Mouse (Mus musculus) forebrain, embryonic 16.5 days (tissue): ENCODE results near the gene Kcna6. TPM values are rescaled to one million over a fixed set of nuclear protein-coding genes. Genes with fewer than 3 reads are reported as not detected.

Experiments used
- ATAC-seq: fragments of 200-750 bp; cut with Nextera tagmentation; 2 replicates; pipeline ENCODE4 v1.8.0; 2017; ENCODE audit warnings: mild to moderate bottlenecking, moderate library complexity
- H3K27ac ChIP-seq: fragments of 300-500 bp; sonication (generic); 2 replicates; pipeline ENCODE4 v1.5.1; 2014; ENCODE audit warnings: low read length, control low read depth
- H3K27me3 ChIP-seq: fragments of 300-500 bp; sonication (generic); replicated peaks from 2 replicates; pipeline ENCODE4 v1.6.1; 2014; ENCODE audit warnings: low read length; ENCODE audit not compliant: control insufficient read depth, insufficient read depth
- H3K36me3 ChIP-seq: fragments of 300-500 bp; sonication (generic); 2 replicates; pipeline ENCODE4 v1.6.1; 2014; ENCODE audit not compliant: control insufficient read depth, insufficient read depth
- H3K4me1 ChIP-seq: fragments of 300-500 bp; sonication (generic); replicated peaks from 2 replicates; pipeline ENCODE4 v1.6.1; 2014; ENCODE audit warnings: low read length; ENCODE audit not compliant: control insufficient read depth, insufficient read depth
- H3K4me2 ChIP-seq: fragments of 300-500 bp; sonication (generic); 2 replicates; pipeline ENCODE4 v1.6.1; 2014; ENCODE audit warnings: mild to moderate bottlenecking, low read length, control low read depth
- H3K4me3 ChIP-seq: fragments of 300-500 bp; sonication (generic); replicated peaks from 2 replicates; pipeline ENCODE4 v1.5.1; 2014; ENCODE audit warnings: mild to moderate bottlenecking, low read length, control low read depth
- H3K9ac ChIP-seq: fragments of 300-500 bp; sonication (generic); replicated peaks from 2 replicates; pipeline ENCODE4 v1.6.1; 2014; ENCODE audit warnings: low read depth, low read length, control low read depth
- H3K9me3 ChIP-seq: fragments of 300-500 bp; sonication (generic); 2 replicates; pipeline ENCODE4 v1.6.1; 2016; ENCODE audit warnings: low read length; ENCODE audit not compliant: control insufficient read depth
- WGBS: fragments of 180-500 bp; shearing (Covaris S2); extraction: QIAGEN DNeasy Blood & Tissue Kit; methylation state at CpG from one replicate; pipeline ENCODE4 v1.1.7; 2014; 5-methylcytosine and 5-hydroxymethylcytosine counted together
- polyA plus RNA-seq: library from polyadenylated mRNA; unstranded; fragments of >200 nt; fragmentation: Nextera tagmentation; extraction: Ambion mirVana; gene quantifications from 2 replicates; pipeline ENCODE4 v1.2.1, GENCODE M21; 2015

Gene Kcna6
- polyA plus RNA-seq, 1 experiment from 2014 or later: 16.8 TPM

- peak; percentile 88 for ATAC-seq
- 2% methylated on average over 12 of the region's 12 CpGs for WGBS
Measured at GRCm38 (mm10) chr6:126702116-126702515, 38.4 kb downstream of the Kcna6 start.

GRCm38 (mm10) chr6:126701196-126701595, 39.3 kb downstream of the Kcna6 start:
- H3K4me2 ChIP-seq: no peak overlapping the region
- H3K27me3 ChIP-seq: no peaks in the 10 kb centered on the region
- no peak for ATAC-seq
- no peak overlapping the region for H3K27ac ChIP-seq
- no peak overlapping the region for H3K4me3 ChIP-seq
- no peak overlapping the region for H3K9ac ChIP-seq
- H3K9me3 ChIP-seq: no peaks in the 10 kb centered on the region
- WGBS: 75% methylated on average over 23 of the region's 23 CpGs
- peaks cover 9% of the 10 kb centered on the region for H3K4me1 ChIP-seq
- no peaks in the 10 kb centered on the region for H3K36me3 ChIP-seq

More at GRCm38 (mm10) chr6:126702116-126702515, 38.4 kb downstream of the Kcna6 start:
- no peak overlapping the region for H3K27ac ChIP-seq
- no peaks in the 10 kb centered on the region for H3K9me3 ChIP-seq
- H3K27me3 ChIP-seq: no peaks in the 10 kb centered on the region
- peaks cover 10% of the 10 kb centered on the region for H3K4me1 ChIP-seq
- no peak overlapping the region for H3K4me3 ChIP-seq
- no peaks in the 10 kb centered on the region for H3K36me3 ChIP-seq
- H3K9ac ChIP-seq: 0 out of 2 replicates have a peak overlapping the region, but pooled peaks have one; percentile 12
- H3K4me2 ChIP-seq: peak overlapping the region; percentile 27

- Histone ChIP-seq H3K4me1 (peaks cover 5% of the 10 kb centered on the region), H3K4me3 (no peak overlapping the region), H3K4me2 (no peak overlapping the region), H3K9ac (no peak overlapping the region), H3K27ac (no peak overlapping the region), H3K27me3 (no peaks in the 10 kb centered on the region), H3K36me3 (no peaks in the 10 kb centered on the region), H3K9me3 (no peaks in the 10 kb centered on the region)
- ATAC-seq: no peak
- WGBS: 82% methylated on average over 5 of the region's 5 CpGs
Measured at GRCm38 (mm10) chr6:126699995-126700394, 40.5 kb downstream of the Kcna6 start.

GRCm38 (mm10) chr6:126687120-126687519, 53.4 kb downstream of the Kcna6 start:
- ATAC-seq: no peak
- Histone ChIP-seq H3K27ac (no peak overlapping the region), H3K9me3 (no peaks in the 10 kb centered on the region), H3K4me1 (no peaks in the 10 kb centered on the region), H3K4me2 (no peak overlapping the region), H3K9ac (no peak overlapping the region), H3K4me3 (no peak overlapping the region), H3K27me3 (no peaks in the 10 kb centered on the region), H3K36me3 (no peaks in the 10 kb centered on the region)
- WGBS: 68% methylated on average over 4 of the region's 4 CpGs

GRCm38 (mm10) chr6:126685135-126685534, 55.3 kb downstream of the Kcna6 start:
- no peaks in the 10 kb centered on the region for H3K27me3 ChIP-seq
- ATAC-seq: no peak
- no peaks in the 10 kb centered on the region for H3K36me3 ChIP-seq
- no peak overlapping the region for H3K4me3 ChIP-seq
- H3K4me2 ChIP-seq: no peak overlapping the region
- WGBS: 83% methylated on average over 3 of the region's 3 CpGs
- no peak overlapping the region for H3K9ac ChIP-seq
- H3K27ac ChIP-seq: no peak overlapping the region
- H3K4me1 ChIP-seq: no peaks in the 10 kb centered on the region
- no peaks in the 10 kb centered on the region for H3K9me3 ChIP-seq

GRCm38 (mm10) chr6:126678961-126679360, 61.5 kb downstream of the Kcna6 start:
- 68% methylated on average over 7 of the region's 7 CpGs for WGBS
- no peak overlapping the region for H3K9ac ChIP-seq
- H3K4me1 ChIP-seq: no peaks in the 10 kb centered on the region
- H3K27me3 ChIP-seq: no peaks in the 10 kb centered on the region
- no peak for ATAC-seq
- no peaks in the 10 kb centered on the region for H3K9me3 ChIP-seq
- no peak overlapping the region for H3K27ac ChIP-seq
- H3K4me2 ChIP-seq: no peak overlapping the region
- H3K4me3 ChIP-seq: no peak overlapping the region
- no peaks in the 10 kb centered on the region for H3K36me3 ChIP-seq

GRCm38 (mm10) chr6:126667001-126667400, 73.5 kb downstream of the Kcna6 start:
- no peak overlapping the region for H3K4me3 ChIP-seq
- no peaks in the 10 kb centered on the region for H3K36me3 ChIP-seq
- H3K27me3 ChIP-seq: no peaks in the 10 kb centered on the region
- H3K27ac ChIP-seq: no peak overlapping the region
- 0 out of 2 replicates have a peak, but pooled peaks cover 4% of the 10 kb centered on the region for H3K4me1 ChIP-seq
- no peak for ATAC-seq
- no peaks in the 10 kb centered on the region for H3K9me3 ChIP-seq
- H3K9ac ChIP-seq: no peak overlapping the region
- WGBS: 78% methylated on average over 5 of the region's 5 CpGs
- H3K4me2 ChIP-seq: no peak overlapping the region

- H3K4me2 ChIP-seq: no peak overlapping the region
- H3K9me3 ChIP-seq: no peaks in the 10 kb centered on the region
- no peaks in the 10 kb centered on the region for H3K36me3 ChIP-seq
- no peak for ATAC-seq
- WGBS: 34% methylated on average over 6 of the region's 6 CpGs
- H3K4me3 ChIP-seq: no peak overlapping the region
- H3K9ac ChIP-seq: no peak overlapping the region
- H3K4me1 ChIP-seq: 0 out of 2 replicates have a peak, but pooled peaks cover 4% of the 10 kb centered on the region
- H3K27me3 ChIP-seq: no peaks in the 10 kb centered on the region
- no peak overlapping the region for H3K27ac ChIP-seq
Measured at GRCm38 (mm10) chr6:126666091-126666490, 74.4 kb downstream of the Kcna6 start.

- Histone ChIP-seq H3K36me3 (no peaks in the 10 kb centered on the region), H3K4me2 (no peak overlapping the region), H3K4me3 (no peak overlapping the region), H3K27me3 (no peaks in the 10 kb centered on the region), H3K9me3 (no peaks in the 10 kb centered on the region), H3K4me1 (0 out of 2 replicates have a peak, but pooled peaks cover 4% of the 10 kb centered on the region), H3K27ac (no peak overlapping the region), H3K9ac (no peak overlapping the region)
- ATAC-seq: no peak
- WGBS: 79% methylated on average over 3 of the region's 3 CpGs
Measured at GRCm38 (mm10) chr6:126664569-126664968, 75.9 kb downstream of the Kcna6 start.
